Mouse (Mus musculus): Measurements from ENCODE around the gene Wdr91.

Gene Wdr91

DNA sequence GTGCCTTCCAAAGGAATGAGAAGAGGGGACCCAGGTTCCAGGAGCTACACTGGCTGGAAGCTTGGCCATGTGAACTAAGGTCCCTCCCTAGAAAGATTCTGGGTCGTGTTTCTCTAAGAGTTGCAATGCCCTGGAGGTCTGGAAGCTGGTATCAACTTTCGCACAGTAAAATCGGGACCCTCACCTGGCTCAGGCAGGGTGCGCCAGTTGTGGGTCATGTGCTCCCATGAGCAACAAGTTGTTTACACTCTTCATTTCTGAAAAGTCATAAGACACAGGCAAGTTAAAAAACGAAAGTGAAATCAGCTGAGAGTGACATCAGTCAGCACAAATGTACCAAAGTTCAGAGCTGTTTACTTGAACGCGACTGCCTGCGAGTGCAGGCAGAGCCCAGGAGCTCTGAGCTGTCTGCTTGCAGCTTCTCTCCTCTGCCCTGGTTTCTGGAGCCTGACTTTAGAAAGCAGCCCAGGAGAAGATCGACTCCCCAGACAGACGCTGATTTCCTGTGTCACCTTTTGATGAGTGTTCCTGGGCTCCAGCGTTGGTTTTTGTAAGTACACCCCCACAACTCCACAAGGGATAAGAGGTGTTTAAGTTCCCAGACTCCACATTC, 47.8 kb downstream of the Wdr91 start, which contains the start of gene Tmem140:
Gene Tmem140 (plus strand): TSS at position 356 of the 613 bp plus-strand sequence.
- peak; percentile 65 to 68 for DNase-seq (ENCODE audit: low spot score in 2 of 2)

DNA sequence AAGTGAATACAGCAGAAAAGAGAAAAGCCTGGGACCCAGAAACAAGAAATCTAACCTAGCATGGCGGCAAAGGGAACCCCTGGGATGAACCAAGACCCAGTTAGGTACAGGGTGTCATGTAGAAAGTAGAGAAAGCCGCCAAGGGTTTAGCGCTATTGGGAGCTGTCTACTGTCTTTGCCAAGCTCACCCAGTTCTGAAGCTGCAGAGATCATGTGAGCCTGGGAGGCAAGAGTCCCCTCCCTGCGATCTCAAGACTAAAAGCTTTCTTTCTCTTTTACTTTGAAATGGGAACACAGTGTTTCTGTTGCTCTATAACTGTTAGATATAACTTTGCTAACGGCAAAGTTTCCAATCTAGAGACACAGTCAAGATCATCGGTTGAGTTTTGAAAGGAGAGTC, 48.3 kb downstream of the Wdr91 start:
- DNase-seq (ENCODE audit: low spot score in 2 of 2), result peak; percentile 42 to 51

GRCm38 (mm10) chr6:34861546-34862053, 49.1 kb downstream of the Wdr91 start:
- DNase-seq (ENCODE audit: low spot score in 2 of 2), result no peak

DNA sequence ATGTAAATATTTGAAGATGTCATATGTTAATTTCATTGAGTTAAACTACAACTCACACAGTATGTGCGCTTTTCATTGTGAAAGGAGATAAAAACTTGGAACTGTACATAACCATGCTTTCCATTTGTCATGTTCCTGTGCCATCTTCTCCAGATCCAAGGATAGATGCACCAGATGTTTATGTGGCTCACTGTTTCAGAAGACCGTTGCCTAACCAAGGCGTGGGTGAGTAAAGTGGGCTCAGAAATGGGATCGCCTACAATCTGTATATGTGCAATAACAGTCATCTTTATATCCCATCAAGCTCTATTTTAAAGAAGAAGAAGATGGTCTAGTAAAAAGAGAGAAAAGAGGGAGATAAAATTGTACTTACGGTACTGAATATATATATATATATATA, 78.3 kb downstream of the Wdr91 start:
- DNase-seq (ENCODE audit: low spot score in 2 of 2), result no peak
